Mouse (Mus musculus) CH12.LX (cell line): ENCODE results near the gene Kctd5. TPM values are rescaled to one million over a fixed set of nuclear protein-coding genes. Genes with fewer than 3 reads are reported as not detected.

Experiments used
- DNase-seq: peaks from one replicate; pipeline ENCODE4 v3.0.0-alpha.2; 2013; ENCODE audit errors: extremely low read depth
- H3K27ac ChIP-seq: 2 replicates; pipeline ENCODE4 v1.5.1; 2012; ENCODE audit warnings: low read depth, mild to moderate bottlenecking, control low read depth, moderate library complexity; ENCODE audit not compliant: insufficient read depth
- H3K27me3 ChIP-seq: replicated peaks from 2 replicates; pipeline ENCODE3; 2012; ENCODE audit warnings: inconsistent platforms
- H3K36me3 ChIP-seq, 2 experiments: replicated peaks in 1 of 2; 2 replicates each; pipeline versions ENCODE3 to v1.6.1; 2012; ENCODE audit warnings: inconsistent platforms in 1 of 2, low read length in 1 of 2, mild to moderate bottlenecking in 1 of 2, mixed read lengths in 1 of 2, moderate library complexity in 1 of 2; ENCODE audit not compliant: control insufficient read depth in 1 of 2, insufficient read depth in 1 of 2
- H3K4me1 ChIP-seq, 2 experiments: 2 replicates each; pipeline ENCODE4 v1.6.1; 2012; ENCODE audit warnings: inconsistent platforms in 1 of 2, moderate library complexity in 1 of 2; ENCODE audit not compliant: insufficient read depth in 2 of 2, control insufficient read depth in 1 of 2
- H3K4me2 ChIP-seq: 2 replicates; pipeline ENCODE4 v1.6.1; 2012; ENCODE audit warnings: low read depth, mild to moderate bottlenecking, control low read depth; ENCODE audit not compliant: poor library complexity, insufficient read depth, severe bottlenecking
- H3K4me3 ChIP-seq, 3 experiments: fragments of 150-350 bp in 1 of 3; sonication (generic) in 1 of 3; replicated peaks in 1 of 3; 2 replicates each; pipeline versions ENCODE3 to v1.5.1; 2011 to 2012; ENCODE audit warnings: low read depth in 2 of 3, low read length in 2 of 3, mild to moderate bottlenecking in 2 of 3, moderate library complexity in 2 of 3, control low read depth in 1 of 3, improper control_type of control experiment in 1 of 3, inconsistent platforms in 1 of 3, mixed read lengths in 1 of 3; ENCODE audit not compliant: poor library complexity in 1 of 3
- H3K79me2 ChIP-seq: replicated peaks from 2 replicates; pipeline ENCODE4 v1.6.1; 2012; ENCODE audit warnings: mild to moderate bottlenecking, moderate library complexity; ENCODE audit not compliant: control insufficient read depth, poor library complexity, insufficient read depth, severe bottlenecking; ENCODE audit errors: extremely low read depth
- H3K9ac ChIP-seq: 2 replicates; pipeline ENCODE4 v1.6.1; 2012; ENCODE audit warnings: low read depth, mild to moderate bottlenecking, control low read depth, moderate library complexity; ENCODE audit not compliant: insufficient read depth
- H3K9me3 ChIP-seq: replicated peaks from 2 replicates; pipeline ENCODE3; 2012; ENCODE audit warnings: low read length, inconsistent platforms, mixed read lengths
- CHD1 ChIP-seq: IDR thresholded peaks from 2 replicates; pipeline ENCODE4 v1.6.1; 2012; ENCODE audit warnings: low read depth, low read length, improper control_type of control experiment, inconsistent platforms
- CHD2 ChIP-seq: IDR thresholded peaks from 2 replicates; pipeline ENCODE4 v1.6.1; 2011; ENCODE audit warnings: low read length, improper control_type of control experiment
- CTCF ChIP-seq, 2 experiments: IDR thresholded peaks in 1 of 2; conservative IDR thresholded peaks in 1 of 2; 2 replicates each; pipeline ENCODE4 v1.5.1; 2011 to 2012; ENCODE audit warnings: low read depth in 2 of 2, low read length in 2 of 2, improper control_type of control experiment in 1 of 2, inconsistent platforms in 1 of 2, mild to moderate bottlenecking in 1 of 2, moderate library complexity in 1 of 2
- ELF1 ChIP-seq: IDR thresholded peaks from 2 replicates; pipeline ENCODE4 v1.6.1; 2014; ENCODE audit warnings: low read depth, mild to moderate bottlenecking, inconsistent platforms, low read length, improper control_type of control experiment
- EP300 ChIP-seq: IDR thresholded peaks from 2 replicates; pipeline ENCODE4 v1.6.1; 2011; ENCODE audit warnings: low read length, improper control_type of control experiment
- IRF4 ChIP-seq: IDR thresholded peaks from 2 replicates; pipeline ENCODE4 v1.6.1; 2014; ENCODE audit warnings: low read depth, mild to moderate bottlenecking, inconsistent platforms, low read length, improper control_type of control experiment
- JUN ChIP-seq: IDR thresholded peaks from 2 replicates; pipeline ENCODE4 v1.6.1; 2011; ENCODE audit warnings: low read depth, mild to moderate bottlenecking, low read length, improper control_type of control experiment, moderate library complexity; ENCODE audit not compliant: insufficient read depth
- MEF2A ChIP-seq: IDR thresholded peaks from 2 replicates; pipeline ENCODE4 v1.6.1; 2014; ENCODE audit warnings: low read depth, mild to moderate bottlenecking, inconsistent platforms, low read length, improper control_type of control experiment, borderline replicate concordance
- MXI1 ChIP-seq: IDR thresholded peaks from 2 replicates; pipeline ENCODE4 v1.6.1; 2011; ENCODE audit warnings: mild to moderate bottlenecking, low read depth, low read length, improper control_type of control experiment
- MYC ChIP-seq: IDR thresholded peaks from 2 replicates; pipeline ENCODE4 v1.6.1; 2011; ENCODE audit warnings: low read depth, mild to moderate bottlenecking, improper control_type of control experiment, low read length
- POLR2A ChIP-seq: IDR thresholded peaks from 2 replicates; pipeline ENCODE4 v1.6.1; 2011; ENCODE audit warnings: low read depth, mild to moderate bottlenecking, improper control_type of control experiment, low read length
- POLR2AphosphoS2 ChIP-seq: IDR thresholded peaks from 2 replicates; pipeline ENCODE4 v1.6.1; 2011; ENCODE audit warnings: low read depth, low read length, improper control_type of control experiment
- SIN3A ChIP-seq: IDR thresholded peaks from 2 replicates; pipeline ENCODE4 v1.6.1; 2012; ENCODE audit warnings: low read length, improper control_type of control experiment, inconsistent platforms
- SMC3 ChIP-seq: IDR thresholded peaks from 2 replicates; pipeline ENCODE4 v1.6.1; 2011; ENCODE audit warnings: low read depth, low read length, improper control_type of control experiment
- UBTF ChIP-seq: IDR thresholded peaks from 2 replicates; pipeline ENCODE4 v1.6.1; 2012; ENCODE audit warnings: low read depth, mild to moderate bottlenecking, inconsistent platforms, low read length, improper control_type of control experiment, moderate library complexity
- dilution Hi-C: fragments of 300-500 bp; cut with MboI; formaldehyde crosslinking; loops from 2 replicates; pipeline ENCODE4 v1.14.3; 2020; ENCODE audit warnings: low sequenced_read_pairs; ENCODE audit not compliant: extremely low pct_unique_long_range_greater_than_20kb, extremely low pct_ligation_motif_present
- in situ Hi-C: fragments of 300-500 bp; cut with MboI; formaldehyde crosslinking; loops from 3 replicates; pipeline ENCODE4 v1.14.3; 2019; ENCODE audit warnings: low sequenced_read_pairs, low pct_ligation_motif_present, low pct_unique_long_range_greater_than_20kb, mixed read lengths
- polyA plus RNA-seq: library from polyadenylated mRNA; unstranded; fragments of >175 nt; gene quantifications from 2 replicates; pipeline ENCODE4 v1.2.1, GENCODE M21; 2012; ENCODE audit warnings: low read depth; ENCODE audit not compliant: insufficient read length
- total RNA-seq, 2 experiments: library from RNA; depleted of rRNA; stranded (reverse); fragments of 300-350 nt in 1 of 2; fragments of >200 nt in 1 of 2; gene quantifications; 2 replicates each; pipeline ENCODE4 v1.2.3; 2012 to 2014

Kctd5 gene
- total and polyA plus RNA-seq, 3 experiments, result 30.1 to 51.1 (median 44.3) TPM

DNA sequence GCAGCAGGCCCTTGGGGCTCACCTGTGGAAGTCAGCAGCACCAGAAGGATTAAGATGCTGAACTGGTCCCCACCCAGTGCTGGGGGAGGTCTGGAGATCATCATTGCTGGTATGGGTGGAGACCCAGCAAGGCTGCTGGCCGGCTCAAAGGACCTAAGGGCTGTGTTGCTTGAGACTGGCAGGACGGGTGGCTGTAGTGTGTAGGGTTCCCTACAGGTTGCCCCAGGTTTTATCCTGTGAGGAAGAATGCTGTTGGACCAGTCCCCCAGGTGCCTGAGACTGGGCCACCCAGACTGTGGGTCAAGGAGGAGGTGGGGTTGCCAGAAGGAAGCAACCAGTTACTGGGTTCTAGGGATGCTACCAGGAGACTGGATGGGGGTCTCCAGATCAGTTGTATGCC lies 75.4 kb downstream of the Kctd5 start, which contains the start of gene Prss22:
Gene Prss22 (minus strand): TSS at position 200 of the 400 bp plus-strand sequence.
- dilution Hi-C loops (no loop called here), in situ Hi-C loops (no loop called here)
- Histone ChIP-seq H3K36me3 (no peaks in the 10 kb centered on the region), H3K9ac (no peak within 1 kb of the TSS), H3K79me2 (no peaks in the 10 kb centered on the region), H3K9me3 (no peaks in the 10 kb centered on the region), H3K27me3 (peaks cover 78% of the 10 kb centered on the region), H3K4me3 (no peak within 1 kb of the TSS), H3K4me1 (peaks cover 6 to 15% of the 10 kb centered on the region in 2 experiments)
- DNase-seq, result no peak
- no peak for TF ChIP-seq EP300
- TF ChIP-seq SIN3A, result no peak
- TF ChIP-seq POLR2A, result no peak
- TF ChIP-seq MYC, result no peak
- no peak for TF ChIP-seq IRF4
- no peak for TF ChIP-seq MXI1
- TF ChIP-seq MEF2A, result no peak
- no peak for TF ChIP-seq UBTF
- no peak for TF ChIP-seq ELF1
- no peak for TF ChIP-seq POLR2AphosphoS2
- no peak for TF ChIP-seq CHD1
- TF ChIP-seq CTCF (conservative IDR thresholded peaks at IDR 0.05 in 1 of 2, IDR thresholded peaks at IDR 0.05 in 1 of 2; ENCODE audit: low read depth in 2 of 2, low read length in 2 of 2), result no peak
- no peak for TF ChIP-seq CHD2
- TF ChIP-seq SMC3, result no peak
- no peak for TF ChIP-seq JUN
- TF ChIP-seq, all 38 proteins: peak for 0
- Histone ChIP-seq H3K4me2 (no peak within 1 kb of the TSS), H3K27ac (no peak within 1 kb of the TSS)

Other genes with a start within 250 kb of the Kctd5 start
- 381 and 386 TPM in 2 replicates for gene Elob, start 244.3 kb downstream of the Kctd5 start, total RNA-seq (2012; rRNA removed)
- 371 and 534 TPM in 2 replicates for gene Elob, start 244.3 kb downstream of the Kctd5 start, total RNA-seq (2014; rRNA removed)
- 250 and 306 TPM in 2 replicates for gene Elob, start 244.3 kb downstream of the Kctd5 start, polyA plus RNA-seq
- not detected in 2 replicates for gene Prss33, start 237.4 kb downstream of the Kctd5 start, total RNA-seq (2012; rRNA removed)
- gene Prss33, start 237.4 kb downstream of the Kctd5 start, total RNA-seq (2014; rRNA removed), result not detected in 2 replicates
- not detected in 2 replicates for gene Prss33, start 237.4 kb downstream of the Kctd5 start, polyA plus RNA-seq
- gene Prss32, start 229.6 kb downstream of the Kctd5 start, total RNA-seq (2012; rRNA removed), result not detected in 2 replicates
- not detected in 2 replicates for gene Prss32, start 229.6 kb downstream of the Kctd5 start, total RNA-seq (2014; rRNA removed)
- gene Prss32, start 229.6 kb downstream of the Kctd5 start, polyA plus RNA-seq, result not detected in 2 replicates
- 0.46 and 1.0 TPM in 2 replicates for gene Prss41, start 229.3 kb downstream of the Kctd5 start, total RNA-seq (2012; rRNA removed)
- 0.16 TPM in 2 replicates for gene Prss41, start 229.3 kb downstream of the Kctd5 start, total RNA-seq (2014; rRNA removed)
- 0.22 and 0.24 TPM in 2 replicates for gene Prss41, start 229.3 kb downstream of the Kctd5 start, polyA plus RNA-seq
- gene Prss21, start 205.4 kb downstream of the Kctd5 start, total RNA-seq (2012; rRNA removed), result not detected in 2 replicates
- gene Prss21, start 205.4 kb downstream of the Kctd5 start, total RNA-seq (2014; rRNA removed), result not detected in 2 replicates
- gene Prss21, start 205.4 kb downstream of the Kctd5 start, polyA plus RNA-seq, result not detected in 2 replicates
- not detected in 2 replicates for gene Dcpp1, start 192.6 kb downstream of the Kctd5 start, total RNA-seq (2012; rRNA removed)
- gene Dcpp1, start 192.6 kb downstream of the Kctd5 start, total RNA-seq (2014; rRNA removed), result not detected in 2 replicates
- gene Dcpp1, start 192.6 kb downstream of the Kctd5 start, polyA plus RNA-seq, result not detected in 2 replicates
- gene Dcpp2, start 192.6 kb downstream of the Kctd5 start, total RNA-seq (2012; rRNA removed), result not detected in 2 replicates
- not detected in 2 replicates for gene Dcpp2, start 192.6 kb downstream of the Kctd5 start, total RNA-seq (2014; rRNA removed)
- not detected in 2 replicates for gene Dcpp2, start 192.6 kb downstream of the Kctd5 start, polyA plus RNA-seq
- gene Dcpp3, start 156.0 kb downstream of the Kctd5 start, total RNA-seq (2012; rRNA removed), result not detected in 2 replicates
- gene Dcpp3, start 156.0 kb downstream of the Kctd5 start, total RNA-seq (2014; rRNA removed), result not detected in 2 replicates
- gene Dcpp3, start 156.0 kb downstream of the Kctd5 start, polyA plus RNA-seq, result not detected in 2 replicates
- gene Sbp, start 131.8 kb downstream of the Kctd5 start, total RNA-seq (2012; rRNA removed), result not detected in 2 replicates
- gene Sbp, start 131.8 kb downstream of the Kctd5 start, total RNA-seq (2014; rRNA removed), result not detected in 2 replicates
- gene Sbp, start 131.8 kb downstream of the Kctd5 start, polyA plus RNA-seq, result not detected in 2 replicates
- gene Sbpl, start 118.2 kb downstream of the Kctd5 start, total RNA-seq (2012; rRNA removed), result not detected in 2 replicates
- not detected in 2 replicates for gene Sbpl, start 118.2 kb downstream of the Kctd5 start, total RNA-seq (2014; rRNA removed)
- not detected in 2 replicates for gene Sbpl, start 118.2 kb downstream of the Kctd5 start, polyA plus RNA-seq
- 0.08 TPM in 1 of 2 replicates, not detected in the other for gene Prss30, start 92.9 kb downstream of the Kctd5 start, total RNA-seq (2012; rRNA removed)
- 0.30 and 0.57 TPM in 2 replicates for gene Prss30, start 92.9 kb downstream of the Kctd5 start, total RNA-seq (2014; rRNA removed)
- 0.63 and 0.69 TPM in 2 replicates for gene Prss30, start 92.9 kb downstream of the Kctd5 start, polyA plus RNA-seq
- gene Prss22, start 75.4 kb downstream of the Kctd5 start, total RNA-seq (2012; rRNA removed), result not detected in 2 replicates
- gene Prss22, start 75.4 kb downstream of the Kctd5 start, total RNA-seq (2014; rRNA removed), result not detected in 2 replicates
- not detected in 2 replicates for gene Prss22, start 75.4 kb downstream of the Kctd5 start, polyA plus RNA-seq
- not detected in 2 replicates for gene Prss27, start 35.3 kb downstream of the Kctd5 start, total RNA-seq (2012; rRNA removed)
- gene Prss27, start 35.3 kb downstream of the Kctd5 start, total RNA-seq (2014; rRNA removed), result not detected in 2 replicates
- gene Prss27, start 35.3 kb downstream of the Kctd5 start, polyA plus RNA-seq, result not detected in 2 replicates
- 15.3 and 15.9 TPM in 2 replicates for gene Pdpk1, start 77.4 kb upstream of the Kctd5 start, total RNA-seq (2012; rRNA removed)
- 16.7 and 17.0 TPM in 2 replicates for gene Pdpk1, start 77.4 kb upstream of the Kctd5 start, total RNA-seq (2014; rRNA removed)
- 9.6 and 12.2 TPM in 2 replicates for gene Pdpk1, start 77.4 kb upstream of the Kctd5 start, polyA plus RNA-seq
- gene Amdhd2, start 90.3 kb upstream of the Kctd5 start, total RNA-seq (2012; rRNA removed), result 0.59 and 0.64 TPM in 2 replicates
- gene Amdhd2, start 90.3 kb upstream of the Kctd5 start, total RNA-seq (2014; rRNA removed), result not detected in 2 replicates
- gene Amdhd2, start 90.3 kb upstream of the Kctd5 start, polyA plus RNA-seq, result not detected in 2 replicates
- 79.4 and 83.2 TPM in 2 replicates for gene Atp6v0c, start 96.2 kb upstream of the Kctd5 start, total RNA-seq (2012; rRNA removed)
- gene Atp6v0c, start 96.2 kb upstream of the Kctd5 start, total RNA-seq (2014; rRNA removed), result 41.8 and 49.1 TPM in 2 replicates
- 317 and 407 TPM in 2 replicates for gene Atp6v0c, start 96.2 kb upstream of the Kctd5 start, polyA plus RNA-seq
- 4.2 and 4.8 TPM in 2 replicates for gene Tbc1d24, start 132.1 kb upstream of the Kctd5 start, total RNA-seq (2012; rRNA removed)
- 3.5 and 4.5 TPM in 2 replicates for gene Tbc1d24, start 132.1 kb upstream of the Kctd5 start, total RNA-seq (2014; rRNA removed)
- gene Tbc1d24, start 132.1 kb upstream of the Kctd5 start, polyA plus RNA-seq, result 5.8 and 6.6 TPM in 2 replicates
- 0.08 TPM in 2 replicates for gene Ntn3, start 136.0 kb upstream of the Kctd5 start, total RNA-seq (2012; rRNA removed)
- not detected in 2 replicates for gene Ntn3, start 136.0 kb upstream of the Kctd5 start, total RNA-seq (2014; rRNA removed)
- 0.10 TPM in 1 of 2 replicates, not detected in the other for gene Ntn3, start 136.0 kb upstream of the Kctd5 start, polyA plus RNA-seq
- gene Tedc2, start 147.4 kb upstream of the Kctd5 start, total RNA-seq (2012; rRNA removed), result 11.8 and 13.6 TPM in 2 replicates
- gene Tedc2, start 147.4 kb upstream of the Kctd5 start, total RNA-seq (2014; rRNA removed), result 14.1 and 14.7 TPM in 2 replicates
- 14.1 and 14.5 TPM in 2 replicates for gene Tedc2, start 147.4 kb upstream of the Kctd5 start, polyA plus RNA-seq
- gene Ccnf, start 178.0 kb upstream of the Kctd5 start, total RNA-seq (2012; rRNA removed), result 40.1 and 40.9 TPM in 2 replicates
- gene Ccnf, start 178.0 kb upstream of the Kctd5 start, total RNA-seq (2014; rRNA removed), result 26.4 and 27.7 TPM in 2 replicates
- 57.6 and 60.7 TPM in 2 replicates for gene Ccnf, start 178.0 kb upstream of the Kctd5 start, polyA plus RNA-seq